Mouse (Mus musculus): Measurements from ENCODE around the gene Flad1.

- peak; percentile 82; the same call in 1 of the 2 replicates for TF ChIP-seq CTCF (IDR thresholded peaks at IDR 0.05; ENCODE audit: extremely low read depth, insufficient read depth, insufficient read length, insufficient replicate concordance)
- no peak for TF ChIP-seq POLR2A (IDR thresholded peaks at IDR 0.05; ENCODE audit: low read depth, low read length)
Observed at GRCm38 (mm10) chr3:89449541-89449940, 37.9 kb upstream of the Flad1 start.
